Mouse (Mus musculus) limb, embryonic 14.5 days (tissue): Measurements from ENCODE around the gene Cnpy1. TPM values are rescaled to one million over a fixed set of nuclear protein-coding genes. Genes with fewer than 3 reads are reported as not detected.

Experiments
- ATAC-seq: fragments of 200-750 bp; cut with Nextera tagmentation; 2 replicates; pipeline ENCODE4 v1.8.0; 2017; ENCODE audit warnings: low read depth, moderate number of reproducible peaks, moderate TSS enrichment; ENCODE audit not compliant: low FRiP score
- DNase-seq: peaks from one replicate; pipeline ENCODE4 v3.0.0-alpha.2; 2015; ENCODE audit warnings: low spot score
- H3K27ac ChIP-seq: fragments of 300-500 bp; sonication (generic); replicated peaks from 2 replicates; pipeline ENCODE4 v1.5.1; 2014; ENCODE audit warnings: low read depth, mild to moderate bottlenecking, low read length, moderate library complexity, mixed read lengths
- H3K27me3 ChIP-seq: fragments of 300-500 bp; sonication (generic); 2 replicates; pipeline ENCODE4 v1.6.1; 2014; ENCODE audit warnings: low read length, mixed read lengths; ENCODE audit not compliant: control insufficient read depth, insufficient read depth
- H3K36me3 ChIP-seq: fragments of 300-500 bp; sonication (generic); 2 replicates; pipeline ENCODE4 v1.6.1; 2014; ENCODE audit warnings: mild to moderate bottlenecking, low read length, moderate library complexity, mixed read lengths; ENCODE audit not compliant: control insufficient read depth, insufficient read depth
- H3K4me1 ChIP-seq: fragments of 300-500 bp; sonication (generic); 2 replicates; pipeline ENCODE4 v1.6.1; 2014; ENCODE audit warnings: antibody characterized with exemption, low read length, mixed read lengths; ENCODE audit not compliant: control insufficient read depth, insufficient read depth
- H3K4me2 ChIP-seq: fragments of 300-500 bp; sonication (generic); replicated peaks from 2 replicates; pipeline ENCODE4 v1.6.1; 2014; ENCODE audit warnings: low read depth, mild to moderate bottlenecking, low read length, moderate library complexity; ENCODE audit not compliant: severe bottlenecking
- H3K4me3 ChIP-seq: fragments of 300-500 bp; sonication (generic); replicated peaks from 2 replicates; pipeline ENCODE4 v1.5.1; 2014; ENCODE audit warnings: low read length
- H3K9ac ChIP-seq: fragments of 300-500 bp; sonication (generic); 2 replicates; pipeline ENCODE4 v1.6.1; 2014; ENCODE audit warnings: mild to moderate bottlenecking, low read depth, low read length, moderate library complexity; ENCODE audit not compliant: severe bottlenecking
- H3K9me3 ChIP-seq: fragments of 300-500 bp; sonication (generic); 2 replicates; pipeline ENCODE4 v1.6.1; 2016; ENCODE audit warnings: low read length; ENCODE audit not compliant: control insufficient read depth
- POLR2A ChIP-seq: fragments of 200-500 bp; IDR thresholded peaks from 2 replicates; pipeline ENCODE4 v1.8.0; 2012; ENCODE audit warnings: inconsistent platforms, mild to moderate bottlenecking, moderate library complexity, borderline replicate concordance; ENCODE audit not compliant: insufficient read depth, insufficient read length; ENCODE audit errors: extremely low read depth
- WGBS: fragments of 180-500 bp; shearing (Covaris S2); extraction: QIAGEN DNeasy Blood & Tissue Kit; methylation state at CpG from one replicate; pipeline ENCODE4 v1.1.7; 2014; 5-methylcytosine and 5-hydroxymethylcytosine counted together
- polyA plus RNA-seq, 2 experiments: library from polyadenylated mRNA; depleted of rRNA in 1 of 2; stranded (reverse) in 1 of 2; unstranded in 1 of 2; fragments of >200 nt; fragmentation: Nextera tagmentation in 1 of 2; extraction: Ambion mirVana in 1 of 2; gene quantifications; 2 replicates each; pipeline versions ENCODE4 v1.2.1 to v1.2.3; 2012 to 2014

The Cnpy1 gene
- polyA plus RNA-seq, 2 experiments = 0.26 TPM; not detected in 1

DNA sequence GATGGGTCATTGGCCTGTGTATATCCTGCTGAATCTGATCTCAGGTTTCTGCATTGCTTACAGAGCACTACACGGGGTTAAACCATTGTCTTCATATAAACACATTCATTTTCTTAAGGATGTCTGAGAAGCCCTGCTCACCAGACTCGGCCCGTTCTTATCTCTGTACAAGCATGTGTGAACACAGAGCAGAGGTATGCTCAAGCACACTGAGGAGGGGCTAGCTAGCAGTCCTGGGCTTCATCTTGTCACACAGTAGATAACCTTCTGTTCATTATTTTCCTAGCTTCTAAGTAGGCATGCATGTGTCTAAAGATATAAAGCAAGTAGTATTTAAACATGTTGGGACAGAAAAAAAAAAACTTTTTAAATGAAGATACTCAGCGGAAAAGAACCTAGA is 39.2 kb downstream of the Cnpy1 start:
- H3K27ac ChIP-seq = no peak overlapping the region
- TF ChIP-seq POLR2A = no peak
- ATAC-seq = no peak
- no peaks in the 10 kb centered on the region for H3K9me3 ChIP-seq
- no peak overlapping the region for H3K4me3 ChIP-seq
- H3K4me2 ChIP-seq = no peak overlapping the region
- H3K36me3 ChIP-seq = no peaks in the 10 kb centered on the region
- no peak for DNase-seq
- H3K4me1 ChIP-seq = peaks cover 6% of the 10 kb centered on the region; the same call in 1 of the 2 replicates
- H3K27me3 ChIP-seq = peaks cover 74% of the 10 kb centered on the region
- 57% methylated on average over 4 of the region's 4 CpGs for WGBS
- H3K9ac ChIP-seq = no peak overlapping the region

DNA sequence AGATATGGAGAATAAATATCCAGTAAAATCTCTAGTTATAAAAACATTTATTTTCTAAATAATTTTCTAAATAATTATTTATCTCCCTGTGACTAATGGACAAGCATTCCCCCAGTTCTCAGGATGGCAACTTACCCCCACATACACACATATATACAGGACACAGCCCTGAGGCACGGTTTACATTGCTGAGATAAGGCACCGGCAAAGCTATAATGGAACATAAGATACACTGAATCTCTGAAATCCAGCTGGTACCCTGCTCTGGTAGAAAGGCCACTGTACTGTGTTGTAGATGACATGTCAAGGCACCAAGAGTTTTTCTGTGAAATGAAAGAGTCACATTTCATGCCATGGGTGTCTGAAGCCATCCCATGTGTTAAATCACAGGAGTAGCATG is 40.9 kb downstream of the Cnpy1 start:
- TF ChIP-seq POLR2A = no peak
- no peak overlapping the region for H3K4me3 ChIP-seq
- H3K9me3 ChIP-seq = no peaks in the 10 kb centered on the region
- no peak for ATAC-seq
- H3K36me3 ChIP-seq = no peaks in the 10 kb centered on the region
- peaks cover 56% of the 10 kb centered on the region for H3K27me3 ChIP-seq
- DNase-seq = no peak
- H3K9ac ChIP-seq = no peak overlapping the region
- 85% methylated on average over 2 of the region's 2 CpGs for WGBS
- H3K27ac ChIP-seq = no peak overlapping the region
- peaks cover 2% of the 10 kb centered on the region; the same call in 1 of the 2 replicates for H3K4me1 ChIP-seq
- H3K4me2 ChIP-seq = no peak overlapping the region

DNA sequence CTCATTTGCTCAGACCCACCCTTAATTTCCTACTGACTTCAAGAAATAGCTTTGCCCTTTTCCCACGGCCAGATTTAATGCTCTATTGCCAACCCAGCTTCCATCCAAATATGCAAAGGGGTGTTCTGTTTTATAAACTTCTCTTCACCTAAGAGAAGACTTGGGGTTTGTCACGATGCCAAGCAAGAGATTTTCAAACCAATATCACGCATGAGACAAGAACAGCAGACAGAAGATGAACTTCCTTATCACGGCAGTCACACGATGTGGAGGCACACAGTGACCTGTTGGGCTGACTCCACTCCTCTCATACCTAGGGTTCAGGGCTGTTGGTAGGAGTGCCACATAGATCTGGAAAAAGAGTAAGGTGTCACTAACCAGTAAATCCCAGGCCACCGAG is 42.5 kb downstream of the Cnpy1 start:
- Histone ChIP-seq H3K36me3 (no peaks in the 10 kb centered on the region), H3K9me3 (no peaks in the 10 kb centered on the region), H3K9ac (no peak overlapping the region), H3K4me2 (no peak overlapping the region), H3K27ac (no peak overlapping the region), H3K27me3 (peaks cover 41% of the 10 kb centered on the region), H3K4me1 (no peaks in the 10 kb centered on the region), H3K4me3 (no peak overlapping the region)
- TF ChIP-seq POLR2A = no peak
- DNase-seq = no peak
- WGBS = 82% methylated on average over 6 of the region's 6 CpGs
- no peak for ATAC-seq

DNA sequence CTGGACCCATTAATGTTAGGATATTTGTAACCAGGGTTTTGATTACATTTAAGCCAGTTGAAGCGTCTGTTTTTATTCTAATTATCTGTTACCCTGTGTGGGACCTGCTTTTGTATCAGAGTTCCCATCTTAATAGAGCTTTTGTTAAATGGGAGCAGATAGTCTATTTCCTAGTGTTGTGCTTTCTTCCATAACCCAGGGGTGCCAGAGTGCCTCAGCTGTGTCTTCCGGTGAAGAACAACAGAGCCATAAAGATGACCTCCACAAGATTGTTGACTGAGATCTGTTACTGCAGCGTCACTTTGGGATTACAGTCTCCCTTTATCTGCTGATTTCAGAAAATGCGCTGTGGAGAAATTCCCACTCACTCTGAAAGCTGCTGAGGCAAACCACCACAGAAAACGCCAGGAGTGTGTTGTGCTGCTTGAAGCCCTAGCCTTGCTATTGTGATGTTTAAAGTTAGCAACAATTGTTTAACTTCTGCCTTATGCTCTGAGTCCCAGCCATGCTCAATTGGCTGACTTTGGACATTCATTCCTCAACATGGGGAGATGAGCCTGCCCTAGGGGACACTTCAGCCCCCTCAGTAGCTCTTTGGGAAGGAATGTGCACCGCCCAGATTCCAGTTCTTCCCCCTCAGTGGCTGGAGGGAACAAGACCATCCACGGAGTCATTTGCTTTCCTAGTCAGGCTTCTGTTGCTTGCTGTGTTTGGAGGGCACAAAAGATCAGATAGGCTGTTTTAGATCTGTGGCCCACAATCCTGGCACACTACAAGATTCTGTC is 46.3 kb downstream of the Cnpy1 start:
- Histone ChIP-seq H3K9me3 (no peaks in the 10 kb centered on the region), H3K9ac (no peak overlapping the region), H3K27ac (no peak overlapping the region), H3K4me3 (no peak overlapping the region), H3K4me2 (no peak overlapping the region), H3K36me3 (no peaks in the 10 kb centered on the region), H3K4me1 (no peaks in the 10 kb centered on the region), H3K27me3 (peaks cover 10% of the 10 kb centered on the region)
- 45% methylated on average over 7 of the region's 7 CpGs for WGBS
- DNase-seq = no peak
- ATAC-seq = no peak
- TF ChIP-seq POLR2A = no peak

DNA sequence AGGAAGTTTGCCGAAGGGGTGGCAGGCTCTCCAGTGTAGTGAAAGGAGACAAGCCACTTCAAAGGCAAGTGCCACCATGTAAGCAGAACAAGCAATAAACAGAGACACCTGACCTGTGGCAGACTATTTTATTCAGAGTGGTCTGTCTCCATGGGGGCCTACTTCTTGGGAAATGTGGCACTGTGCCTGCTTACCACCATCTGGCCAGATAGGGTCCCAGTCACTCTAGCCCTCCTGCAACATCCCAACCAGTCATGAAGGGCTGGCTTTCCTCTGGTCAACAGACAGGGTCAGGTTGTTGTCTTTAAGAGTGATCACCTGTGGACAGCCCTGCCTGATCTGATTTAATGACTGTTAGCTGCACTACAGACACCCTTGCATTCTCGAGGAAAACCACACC is 50.1 kb downstream of the Cnpy1 start:
- H3K9ac ChIP-seq = no peak overlapping the region
- no peaks in the 10 kb centered on the region for H3K36me3 ChIP-seq
- H3K4me2 ChIP-seq = no peak overlapping the region
- no peaks in the 10 kb centered on the region for H3K4me1 ChIP-seq
- H3K4me3 ChIP-seq = no peak overlapping the region
- H3K27ac ChIP-seq = no peak overlapping the region
- DNase-seq (no peak), ATAC-seq (no peak)
- H3K9me3 ChIP-seq = no peaks in the 10 kb centered on the region
- 23% methylated on average over 2 of the region's 2 CpGs for WGBS
- no peak for TF ChIP-seq POLR2A
- H3K27me3 ChIP-seq = no peaks in the 10 kb centered on the region

DNA sequence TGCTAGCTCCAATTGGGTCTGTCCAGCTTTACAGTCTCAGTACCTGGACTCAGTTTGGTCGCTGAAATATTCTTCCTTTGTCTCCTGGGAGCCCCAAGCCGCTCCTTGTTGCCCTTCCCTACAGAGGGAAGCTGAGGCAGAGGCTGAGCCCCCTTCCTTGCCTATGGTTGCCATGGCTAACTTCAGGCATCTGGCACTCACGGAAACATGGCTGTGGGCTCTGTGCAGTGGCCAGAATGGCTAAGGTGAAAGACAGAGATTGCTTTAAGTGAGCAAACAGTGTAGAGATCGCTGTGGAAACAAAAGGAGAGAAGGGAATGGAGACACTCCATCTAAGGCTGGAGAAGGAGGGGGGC is 53.5 kb downstream of the Cnpy1 start:
- Histone ChIP-seq H3K9ac (no peak overlapping the region), H3K4me2 (no peak overlapping the region), H3K27me3 (no peaks in the 10 kb centered on the region), H3K4me3 (no peak overlapping the region), H3K9me3 (no peaks in the 10 kb centered on the region), H3K27ac (no peak overlapping the region), H3K36me3 (no peaks in the 10 kb centered on the region), H3K4me1 (no peaks in the 10 kb centered on the region)
- ATAC-seq (no peak), DNase-seq (no peak)
- no peak for TF ChIP-seq POLR2A
- WGBS = 68% methylated on average over 4 of the region's 4 CpGs
